Mouse (Mus musculus) midbrain, embryonic 14.5 days (tissue): ENCODE results near the gene Castor2. TPM values are rescaled to one million over a fixed set of nuclear protein-coding genes. Genes with fewer than 3 reads are reported as not detected.

Experiments
- ATAC-seq: fragments of 200-750 bp; cut with Nextera tagmentation; 2 replicates; pipeline ENCODE4 v1.8.0; 2017; ENCODE audit warnings: moderate number of reproducible peaks, moderate library complexity; ENCODE audit not compliant: low FRiP score, low TSS enrichment
- DNase-seq: peaks from one replicate; pipeline ENCODE4 v3.0.0-alpha.2; 2015
- H3K27ac ChIP-seq: fragments of 300-500 bp; sonication (generic); replicated peaks from 2 replicates; pipeline ENCODE4 v1.5.1; 2014; ENCODE audit warnings: mild to moderate bottlenecking, low read depth, low read length, moderate library complexity
- H3K27me3 ChIP-seq: fragments of 300-500 bp; sonication (generic); 2 replicates; pipeline ENCODE4 v1.6.1; 2014; ENCODE audit warnings: low read length, control low read depth, mixed read lengths; ENCODE audit not compliant: control insufficient read depth, insufficient read depth
- H3K36me3 ChIP-seq: fragments of 300-500 bp; sonication (generic); 2 replicates; pipeline ENCODE4 v1.6.1; 2014; ENCODE audit warnings: low read length, control low read depth; ENCODE audit not compliant: control insufficient read depth, insufficient read depth
- H3K4me1 ChIP-seq: fragments of 300-500 bp; sonication (generic); 2 replicates; pipeline ENCODE4 v1.6.1; 2014; ENCODE audit warnings: mild to moderate bottlenecking, antibody characterized with exemption, low read length, control low read depth; ENCODE audit not compliant: control insufficient read depth, insufficient read depth
- H3K4me2 ChIP-seq: fragments of 300-500 bp; sonication (generic); 2 replicates; pipeline ENCODE4 v1.6.1; 2014; ENCODE audit warnings: mild to moderate bottlenecking, low read length, moderate library complexity
- H3K4me3 ChIP-seq: fragments of 300-500 bp; sonication (generic); replicated peaks from 2 replicates; pipeline ENCODE4 v1.5.1; 2014; ENCODE audit warnings: low read depth, low read length
- H3K9ac ChIP-seq: fragments of 300-500 bp; sonication (generic); replicated peaks from 2 replicates; pipeline ENCODE4 v1.6.1; 2014; ENCODE audit warnings: mild to moderate bottlenecking, low read length, moderate library complexity
- H3K9me3 ChIP-seq: fragments of 300-500 bp; sonication (generic); 2 replicates; pipeline ENCODE4 v1.6.1; 2016; ENCODE audit warnings: low read length, control low read depth, mixed read lengths; ENCODE audit not compliant: control insufficient read depth
- WGBS: fragments of 180-500 bp; shearing (Covaris S2); extraction: QIAGEN DNeasy Blood & Tissue Kit; methylation state at CpG from one replicate; pipeline ENCODE4 v1.1.7; 2014; 5-methylcytosine and 5-hydroxymethylcytosine counted together
- polyA plus RNA-seq: library from polyadenylated mRNA; unstranded; fragments of >200 nt; fragmentation: Nextera tagmentation; extraction: Ambion mirVana; gene quantifications from 2 replicates; pipeline ENCODE4 v1.2.1, GENCODE M21; 2014

Gene Castor2
- polyA plus RNA-seq, 1 experiment from 2014 or later, result 31.7 TPM

DNA sequence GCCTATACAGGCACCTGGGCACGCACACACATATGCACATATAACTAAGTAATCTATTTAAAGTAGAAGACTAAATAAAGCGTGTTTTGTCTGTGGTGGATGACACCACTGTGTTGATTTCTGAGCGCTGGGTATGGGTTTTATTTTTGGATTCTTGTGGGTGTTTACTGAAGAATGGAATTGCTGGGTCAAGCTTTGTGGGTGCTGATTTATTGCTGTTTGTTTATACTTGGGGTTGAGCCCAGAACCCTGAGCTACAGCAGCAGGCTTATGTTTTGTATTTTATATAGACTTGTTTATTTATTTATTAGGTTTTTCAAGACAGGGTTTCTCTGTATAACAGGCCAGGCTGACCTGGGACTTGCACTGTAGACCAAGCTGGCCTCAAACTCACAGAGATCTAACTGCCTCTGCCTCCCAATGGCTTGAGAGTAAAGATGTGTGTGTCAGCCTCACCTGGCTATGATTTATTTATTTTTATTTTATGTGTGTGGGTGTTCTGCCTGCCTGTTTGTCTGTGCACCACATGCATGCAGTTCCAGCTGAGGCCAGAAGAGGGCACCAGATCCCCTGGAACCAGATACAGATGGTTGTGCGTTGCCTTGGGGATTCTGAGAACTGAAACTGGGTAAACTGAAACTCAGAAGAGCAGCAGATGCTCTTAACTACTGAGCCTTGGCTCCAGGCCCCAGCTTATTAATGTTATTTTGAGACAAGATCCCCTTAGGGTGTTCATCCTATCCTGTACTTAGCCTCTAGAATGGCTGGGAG lies 87.6 kb downstream of the Castor2 start:
- Histone ChIP-seq H3K4me2 (no peak overlapping the region), H3K9me3 (no peaks in the 10 kb centered on the region), H3K4me3 (no peak overlapping the region), H3K36me3 (peaks cover 4% of the 10 kb centered on the region; the same call in 1 of the 2 replicates), H3K27ac (no peak overlapping the region), H3K9ac (no peak overlapping the region), H3K27me3 (no peaks in the 10 kb centered on the region), H3K4me1 (peaks cover 13% of the 10 kb centered on the region)
- WGBS, result 76% methylated on average over 4 of the region's 4 CpGs
- ATAC-seq (no peak), DNase-seq (peak; percentile 53)

DNA sequence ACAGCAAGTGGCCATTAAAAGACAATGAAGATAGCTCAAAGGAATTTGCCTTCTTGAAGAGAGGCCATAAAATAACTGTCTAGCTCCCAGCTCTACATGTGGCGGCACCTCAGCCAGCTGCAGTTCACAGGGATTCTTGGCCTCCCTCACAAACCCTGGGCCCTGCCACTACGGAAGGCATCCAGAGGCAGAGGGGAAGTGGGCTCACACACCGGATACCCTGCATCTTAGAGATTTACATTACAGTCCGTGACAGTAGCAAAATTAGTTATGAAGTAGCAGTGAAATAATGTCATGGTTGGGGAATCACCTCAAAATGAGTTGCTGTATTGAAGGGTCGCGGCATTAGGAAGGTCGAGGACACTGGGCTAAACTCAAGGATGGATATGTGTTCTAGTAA lies 89.1 kb downstream of the Castor2 start:
- Histone ChIP-seq H3K36me3 (peaks cover 11% of the 10 kb centered on the region; the same call in 1 of the 2 replicates), H3K4me1 (peaks cover under 1% of the 10 kb centered on the region; the same call in 1 of the 2 replicates), H3K27me3 (no peaks in the 10 kb centered on the region), H3K4me3 (no peak overlapping the region), H3K9ac (no peak overlapping the region), H3K4me2 (no peak overlapping the region), H3K9me3 (no peaks in the 10 kb centered on the region), H3K27ac (no peak overlapping the region)
- 90% methylated on average over 7 of the region's 7 CpGs for WGBS
- ATAC-seq (no peak), DNase-seq (no peak)

DNA sequence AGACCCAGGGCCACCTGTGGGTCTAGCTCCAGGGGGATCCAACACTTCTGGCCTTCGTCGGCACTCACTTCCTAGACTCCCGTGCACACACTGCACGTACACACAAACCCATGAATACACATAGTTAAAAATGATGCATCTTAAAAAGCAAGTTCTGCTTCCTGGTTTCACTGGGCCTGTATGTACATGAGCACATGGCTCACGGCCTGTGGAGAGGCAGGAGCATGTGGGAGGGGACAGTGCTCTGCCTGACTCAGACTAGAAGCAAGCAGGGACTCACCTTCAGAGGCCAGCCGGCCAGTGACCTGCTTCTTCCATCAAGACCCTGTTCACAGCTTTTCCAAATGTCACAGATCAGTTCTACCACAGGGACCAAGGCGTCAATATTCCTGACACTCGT lies 94.2 kb downstream of the Castor2 start:
- WGBS, result 87% methylated on average over 8 of the region's 8 CpGs
- no peak overlapping the region for H3K27ac ChIP-seq
- H3K4me2 ChIP-seq, result no peak overlapping the region
- H3K27me3 ChIP-seq, result no peaks in the 10 kb centered on the region
- no peak overlapping the region for H3K9ac ChIP-seq
- peaks cover 44% of the 10 kb centered on the region for H3K36me3 ChIP-seq
- ATAC-seq (no peak), DNase-seq (no peak)
- H3K9me3 ChIP-seq, result no peaks in the 10 kb centered on the region
- no peak overlapping the region for H3K4me3 ChIP-seq
- no peaks in the 10 kb centered on the region for H3K4me1 ChIP-seq

Other genes starting within 250 kb of the Castor2 start
- 16.2 and 22.8 TPM in 2 replicates for gene Rcc1l, start 77.1 kb downstream of the Castor2 start, polyA plus RNA-seq
- 12.9 and 13.4 TPM in 2 replicates for gene Gtf2ird2, start 84.3 kb downstream of the Castor2 start, polyA plus RNA-seq
- 0.69 and 2.8 TPM in 2 replicates for gene Ncf1, start 129.9 kb downstream of the Castor2 start, polyA plus RNA-seq
- gene Gtf2i, start 215.0 kb downstream of the Castor2 start, polyA plus RNA-seq, result 121 and 150 TPM in 2 replicates